Mouse (Mus musculus) B cell, adult 2 months (primary cell): ENCODE data around the gene Vmn2r29.
"Not testable (repeated sequence)": the region's sequence is repeated elsewhere in the genome, so short reads cannot be mapped to it uniquely, and the experiment has no call there.

Source experiments
- DNase-seq, 2 experiments: peaks; one replicate each; pipeline ENCODE4 v3.0.0; 2022

The Vmn2r29 gene

GRCm38 (mm10) chr7:7247228-7247627 is at the start of gene Vmn2r29:
Gene Vmn2r29 (minus strand): TSS chr7:7247328.
- DNase-seq, result not testable (repeated sequence)

DNA sequence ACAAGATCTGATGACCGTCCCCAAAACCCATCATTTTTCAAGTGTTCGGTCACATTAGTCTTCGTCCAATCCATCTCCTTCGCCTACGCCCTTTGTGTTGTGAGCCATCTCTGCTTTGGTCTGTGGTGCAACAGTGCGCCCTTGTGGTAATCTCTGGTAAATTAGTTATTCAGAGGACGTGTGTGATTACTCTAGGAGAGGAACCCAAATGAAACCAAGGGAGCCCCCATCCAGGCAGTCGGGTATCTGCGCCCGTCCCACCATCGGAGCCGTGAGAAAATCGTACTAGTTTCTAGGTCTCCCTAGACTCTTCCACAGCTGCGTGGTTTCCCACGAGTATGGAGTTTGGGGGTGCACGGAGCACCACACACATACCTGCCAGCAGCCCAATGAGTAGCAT is 48.5 kb upstream of the Vmn2r29 start:
- DNase-seq, result peak; percentile 77 to 79

- DNase-seq, result peak; percentile 41 to 42
These were observed 34.3 kb upstream of the Vmn2r29 start for GRCm38 (mm10) chr7:7281383-7281782.

GRCm38 (mm10) chr7:7277966-7278567 is 30.9 kb upstream of the Vmn2r29 start, which contains the start of gene Gm45844:
Gene Gm45844 (minus strand): TSS chr7:7278289.
- peak; percentile 91 to 92 for DNase-seq

- peak in 1 of 2 experiments; percentile 34 for DNase-seq
These were observed 30.4 kb upstream of the Vmn2r29 start for GRCm38 (mm10) chr7:7277556-7277955.

GRCm38 (mm10) chr7:7209313-7210151 is 37.6 kb downstream of the Vmn2r29 start, which contains the start of gene Zfp772:
Gene Zfp772 (minus strand): TSS chr7:7209998.
- peak; percentile 59 to 64 for DNase-seq

- peak; percentile 76 to 80 for DNase-seq
These were observed 58.8 kb downstream of the Vmn2r29 start for GRCm38 (mm10) chr7:7188191-7188942.

- peak; percentile 5 to 6 for DNase-seq
These were observed 59.5 kb downstream of the Vmn2r29 start for GRCm38 (mm10) chr7:7187417-7188190.

DNA sequence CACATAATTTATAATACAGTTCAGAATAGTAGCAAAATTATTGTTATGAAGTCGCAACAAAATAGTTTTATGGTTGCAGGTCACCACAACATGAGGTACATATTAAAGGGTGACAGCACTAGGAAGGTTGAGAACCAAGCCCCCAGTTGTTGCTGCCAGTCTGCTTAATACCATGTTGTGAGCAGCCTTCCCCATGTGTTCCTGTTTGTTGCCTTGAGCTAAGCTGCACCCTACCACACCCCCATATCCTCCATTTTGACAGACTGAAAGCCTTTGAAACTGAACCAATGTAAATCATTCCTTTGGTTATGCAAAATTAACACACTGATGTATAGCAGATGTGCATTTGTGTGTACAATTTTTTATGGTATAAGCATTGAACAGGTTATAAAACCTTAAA is 61.2 kb downstream of the Vmn2r29 start:
- no peak for DNase-seq
